Mouse (Mus musculus): ENCODE measurements at regions not wholly inside any gene's neighbourhood (a gene's known extent, or its start where the extent isn't known, plus 50 kb on each side); places are given as distances from the start of the nearest gene placed in this dataset.

- H3K79me2 ChIP-seq (ENCODE audit: control insufficient read depth, insufficient read depth): no peaks in the 10 kb centered on the region
- no peaks in the 10 kb centered on the region for H3K27me3 ChIP-seq (ENCODE audit: control insufficient read depth, insufficient read depth, insufficient read length)
- no peaks in the 10 kb centered on the region for H3K36me3 ChIP-seq (ENCODE audit: control insufficient read depth, insufficient read depth)
- no peak overlapping the region for H3K4me3 ChIP-seq
- no peak for TF ChIP-seq CEBPB (IDR thresholded peaks at IDR 0.05; ENCODE audit: insufficient read depth, poor library complexity, severe bottlenecking)
- TF ChIP-seq TCF3 (IDR thresholded peaks at IDR 0.05; ENCODE audit: insufficient read length, low read depth): no peak
- no peak for TF ChIP-seq POLR2A (IDR thresholded peaks at IDR 0.05; ENCODE audit: insufficient read length, low read depth)
- no peak for TF ChIP-seq REST (IDR thresholded peaks at IDR 0.05; ENCODE audit: insufficient read depth, insufficient read length)
- TF ChIP-seq SRF (IDR thresholded peaks at IDR 0.05; ENCODE audit: control insufficient read depth, insufficient read length, low read depth): no peak
- no peak for TF ChIP-seq MYOD1 (IDR thresholded peaks at IDR 0.05; ENCODE audit: control insufficient read depth in 1 of 3, insufficient read length in 2 of 3, low read depth in 2 of 3)
- no peak for TF ChIP-seq MYOG (IDR thresholded peaks at IDR 0.05; ENCODE audit: control insufficient read depth in 1 of 3, insufficient read depth in 1 of 3, insufficient read length in 2 of 3, low read depth in 2 of 3)
- H3K4me2 ChIP-seq (ENCODE audit: low read depth): no peak overlapping the region
- no peak overlapping the region for H3ac ChIP-seq (ENCODE audit: control insufficient read depth, insufficient read length)
These were observed 195.8 kb downstream of the Pik3r1 start for GRCm38 (mm10) chr13:101572246-101572645.

- Histone ChIP-seq H3K4me2 (ENCODE audit: low read depth) (no peak overlapping the region), H3K27me3 (ENCODE audit: control insufficient read depth, insufficient read depth, insufficient read length) (no peaks in the 10 kb centered on the region), H3ac (ENCODE audit: control insufficient read depth, insufficient read length) (no peak overlapping the region), H3K79me2 (ENCODE audit: control insufficient read depth, insufficient read depth) (no peaks in the 10 kb centered on the region), H3K4me3 (no peak overlapping the region), H3K36me3 (ENCODE audit: control insufficient read depth, insufficient read depth) (no peaks in the 10 kb centered on the region)
- no peak for TF ChIP-seq USF1 (IDR thresholded peaks at IDR 0.05; ENCODE audit: low read depth)
- TF ChIP-seq MYOG (IDR thresholded peaks at IDR 0.05; ENCODE audit: control insufficient read depth in 1 of 3, insufficient read depth in 1 of 3, insufficient read length in 2 of 3, low read depth in 2 of 3): no peak
- TF ChIP-seq SRF (IDR thresholded peaks at IDR 0.05; ENCODE audit: control insufficient read depth, insufficient read length, low read depth): no peak
These were observed 198.0 kb downstream of the Pik3r1 start for GRCm38 (mm10) chr13:101570034-101570433.

GRCm38 (mm10) chr13:101568985-101569631, 198.9 kb downstream of the Pik3r1 start:
- no peaks in the 10 kb centered on the region for H3K36me3 ChIP-seq (ENCODE audit: control insufficient read depth, insufficient read depth)
- no peak overlapping the region for H3K4me3 ChIP-seq

GRCm38 (mm10) chr13:101565323-101565722, 202.7 kb downstream of the Pik3r1 start:
- H3K36me3 ChIP-seq (ENCODE audit: control insufficient read depth, insufficient read depth): no peaks in the 10 kb centered on the region
- no peaks in the 10 kb centered on the region for H3K79me2 ChIP-seq (ENCODE audit: control insufficient read depth, insufficient read depth)
- no peak overlapping the region for H3K4me2 ChIP-seq (ENCODE audit: low read depth)
- no peak overlapping the region for H3ac ChIP-seq (ENCODE audit: control insufficient read depth, insufficient read length)
- no peaks in the 10 kb centered on the region for H3K27me3 ChIP-seq (ENCODE audit: control insufficient read depth, insufficient read depth, insufficient read length)
- H3K4me3 ChIP-seq: no peak overlapping the region
- TF ChIP-seq E2F4 (IDR thresholded peaks at IDR 0.05; ENCODE audit: insufficient read depth) (no peak), USF1 (IDR thresholded peaks at IDR 0.05; ENCODE audit: low read depth) (no peak), POLR2A (IDR thresholded peaks at IDR 0.05; ENCODE audit: insufficient read length, low read depth) (no peak)

More at GRCm38 (mm10) chr13:101568985-101569631, 198.9 kb downstream of the Pik3r1 start:
- H3K4me2 ChIP-seq (ENCODE audit: low read depth): no peak overlapping the region
- TF ChIP-seq MYOD1 (IDR thresholded peaks at IDR 0.05; ENCODE audit: control insufficient read depth in 1 of 3, insufficient read length in 2 of 3, low read depth in 2 of 3) (peak in 1 of 3 experiments; percentile 40), TCF12 (IDR thresholded peaks at IDR 0.05; ENCODE audit: insufficient read depth, poor library complexity, severe bottlenecking) (no peak), POLR2A (IDR thresholded peaks at IDR 0.05; ENCODE audit: insufficient read length, low read depth) (no peak), MYOG (IDR thresholded peaks at IDR 0.05; ENCODE audit: control insufficient read depth in 1 of 3, insufficient read depth in 1 of 3, insufficient read length in 2 of 3, low read depth in 2 of 3) (peak in 1 of 3 experiments; percentile 25), USF1 (IDR thresholded peaks at IDR 0.05; ENCODE audit: low read depth) (no peak), SRF (IDR thresholded peaks at IDR 0.05; ENCODE audit: control insufficient read depth, insufficient read length, low read depth) (no peak), REST (IDR thresholded peaks at IDR 0.05; ENCODE audit: insufficient read depth, insufficient read length) (no peak), CEBPB (IDR thresholded peaks at IDR 0.05; ENCODE audit: insufficient read depth, poor library complexity, severe bottlenecking) (no peak)
- no peaks in the 10 kb centered on the region for H3K27me3 ChIP-seq (ENCODE audit: control insufficient read depth, insufficient read depth, insufficient read length)
- H3ac ChIP-seq (ENCODE audit: control insufficient read depth, insufficient read length): no peak overlapping the region
- H3K79me2 ChIP-seq (ENCODE audit: control insufficient read depth, insufficient read depth): no peaks in the 10 kb centered on the region

- Histone ChIP-seq H3K36me3 (ENCODE audit: control insufficient read depth, insufficient read depth) (no peaks in the 10 kb centered on the region), H3ac (ENCODE audit: control insufficient read depth, insufficient read length) (no peak overlapping the region), H3K4me2 (ENCODE audit: low read depth) (no peak overlapping the region), H3K4me3 (no peak overlapping the region), H3K79me2 (ENCODE audit: control insufficient read depth, insufficient read depth) (no peaks in the 10 kb centered on the region), H3K27me3 (ENCODE audit: control insufficient read depth, insufficient read depth, insufficient read length) (no peaks in the 10 kb centered on the region)
- no peak for TF ChIP-seq CEBPB (IDR thresholded peaks at IDR 0.05; ENCODE audit: insufficient read depth, poor library complexity, severe bottlenecking)
- no peak for TF ChIP-seq TCF3 (IDR thresholded peaks at IDR 0.05; ENCODE audit: insufficient read length, low read depth)
- TF ChIP-seq USF1 (IDR thresholded peaks at IDR 0.05; ENCODE audit: low read depth): no peak
- TF ChIP-seq TCF12 (IDR thresholded peaks at IDR 0.05; ENCODE audit: insufficient read depth, poor library complexity, severe bottlenecking): no peak
- no peak for TF ChIP-seq MYOG (IDR thresholded peaks at IDR 0.05; ENCODE audit: control insufficient read depth in 1 of 3, insufficient read depth in 1 of 3, insufficient read length in 2 of 3, low read depth in 2 of 3)
- TF ChIP-seq POLR2AphosphoS2 (IDR thresholded peaks at IDR 0.05; ENCODE audit: insufficient read length, low read depth): no peak
- no peak for TF ChIP-seq REST (IDR thresholded peaks at IDR 0.05; ENCODE audit: insufficient read depth, insufficient read length)
- TF ChIP-seq E2F4 (IDR thresholded peaks at IDR 0.05; ENCODE audit: insufficient read depth): no peak
- TF ChIP-seq SRF (IDR thresholded peaks at IDR 0.05; ENCODE audit: control insufficient read depth, insufficient read length, low read depth): no peak
- no peak for TF ChIP-seq MYOD1 (IDR thresholded peaks at IDR 0.05; ENCODE audit: control insufficient read depth in 1 of 3, insufficient read length in 2 of 3, low read depth in 2 of 3)
- TF ChIP-seq MAX (IDR thresholded peaks at IDR 0.05; ENCODE audit: low read depth): no peak
These were observed 212.6 kb downstream of the Pik3r1 start for GRCm38 (mm10) chr13:101555371-101555874.
